Mouse (Mus musculus): ENCODE measurements around the gene Derl3. TPM values are rescaled to one million over a fixed set of nuclear protein-coding genes. Genes with fewer than 3 reads are reported as not detected.

Derl3 gene
- total and polyA plus RNA-seq, 2 experiments from 2014 or later, result 0.41 TPM; not detected in 1

DNA sequence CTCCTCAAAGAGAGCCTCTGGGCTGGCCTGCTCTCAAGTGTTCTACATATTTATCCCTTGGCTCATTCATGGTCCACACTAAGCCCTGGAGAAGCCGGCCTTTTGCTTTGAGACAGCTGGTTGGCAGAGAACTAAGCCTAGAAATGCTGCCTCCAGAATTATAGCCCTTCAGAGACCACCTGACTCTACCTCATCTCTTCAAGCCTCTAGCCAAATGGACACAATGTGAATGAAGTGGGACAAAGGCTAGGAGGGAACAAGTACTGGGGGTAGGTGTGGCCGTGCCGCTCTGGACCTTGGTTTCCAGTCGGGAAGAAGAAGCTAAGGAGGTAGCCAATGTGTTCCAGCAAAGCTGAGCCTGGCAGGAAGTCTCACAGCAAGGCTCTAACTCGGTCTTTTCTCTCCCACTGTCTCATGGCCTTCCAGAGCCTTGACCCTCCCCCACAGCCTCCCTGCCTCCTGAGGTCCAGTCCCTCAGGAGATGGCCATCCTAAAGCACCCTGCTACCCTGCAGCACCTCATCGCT lies 4.9 kb downstream of the Derl3 start:
- H3K4me2 ChIP-seq (ENCODE audit: low read depth, low read length), result no peak overlapping the region
- peak overlapping the region; percentile 81; the same call in 1 of the 2 replicates for H3K27ac ChIP-seq (ENCODE audit: low read depth)
- H3K4me1 ChIP-seq (ENCODE audit: control insufficient read depth, insufficient read depth), result peaks cover 22% of the 10 kb centered on the region
- H3K4me3 ChIP-seq (ENCODE audit: low read depth, low read length), result no peak overlapping the region
- DNase-seq (ENCODE audit: low spot score), result no peak
- H3K9me3 ChIP-seq (replicated peaks; ENCODE audit: control insufficient read depth, low read length), result no peaks in the 10 kb centered on the region
- WGBS, result 68% methylated on average over 6 of the region's 6 CpGs
- H3K9ac ChIP-seq (replicated peaks; ENCODE audit: low read depth, low read length), result no peak overlapping the region
- no peak for ATAC-seq (ENCODE audit: insufficient read depth, low read depth)
- no peaks in the 10 kb centered on the region for H3K27me3 ChIP-seq (ENCODE audit: control insufficient read depth, insufficient read depth, low read length)
- no peak for TF ChIP-seq CTCF (IDR thresholded peaks at IDR 0.05; ENCODE audit: low read depth)
- no peak for TF ChIP-seq EP300 (IDR thresholded peaks at IDR 0.05; ENCODE audit: low read depth)
- H3K36me3 ChIP-seq (replicated peaks; ENCODE audit: control insufficient read depth, insufficient read depth, low read length), result peaks cover 45% of the 10 kb centered on the region

- peak; percentile 63 for DNase-seq (ENCODE audit: low spot score)
- Histone ChIP-seq H3K9me3 (replicated peaks; ENCODE audit: control insufficient read depth, low read length) (no peaks in the 10 kb centered on the region), H3K36me3 (replicated peaks; ENCODE audit: control insufficient read depth, insufficient read depth, low read length) (peaks cover 53% of the 10 kb centered on the region), H3K27me3 (ENCODE audit: control insufficient read depth, insufficient read depth, low read length) (no peaks in the 10 kb centered on the region), H3K4me2 (ENCODE audit: low read depth, low read length) (no peak overlapping the region), H3K27ac (ENCODE audit: low read depth) (peak overlapping the region; percentile 81), H3K9ac (replicated peaks; ENCODE audit: low read depth, low read length) (0 out of 2 replicates have a peak overlapping the region, but pooled peaks have one; percentile 3), H3K4me1 (ENCODE audit: control insufficient read depth, insufficient read depth) (peaks cover 18% of the 10 kb centered on the region), H3K4me3 (ENCODE audit: low read depth, low read length) (no peak overlapping the region)
- peak; percentile 61 for ATAC-seq (ENCODE audit: insufficient read depth, low read depth)
- 16% methylated on average over 3 of the region's 3 CpGs for WGBS
- TF ChIP-seq EP300 (IDR thresholded peaks at IDR 0.05; ENCODE audit: low read depth) (no peak), CTCF (IDR thresholded peaks at IDR 0.05; ENCODE audit: low read depth) (no peak)
Measured at GRCm38 (mm10) chr10:75898846-75899245, 5.6 kb downstream of the Derl3 start.

GRCm38 (mm10) chr10:75904391-75904790 lies 11.2 kb downstream of the Derl3 start:
- no peak for DNase-seq (ENCODE audit: low spot score)

GRCm38 (mm10) chr10:75906882-75907281 lies 13.7 kb downstream of the Derl3 start:
- no peak for DNase-seq (ENCODE audit: low spot score)
- TF ChIP-seq EP300 (IDR thresholded peaks at IDR 0.05; ENCODE audit: low read depth) (no peak), CTCF (IDR thresholded peaks at IDR 0.05; ENCODE audit: low read depth) (no peak)
- H3K27ac ChIP-seq (ENCODE audit: low read depth), result no peak overlapping the region
- H3K9me3 ChIP-seq (replicated peaks; ENCODE audit: control insufficient read depth, low read length), result no peaks in the 10 kb centered on the region
- no peak overlapping the region for H3K4me3 ChIP-seq (ENCODE audit: low read depth, low read length)
- no peak overlapping the region for H3K4me2 ChIP-seq (ENCODE audit: low read depth, low read length)
- H3K9ac ChIP-seq (replicated peaks; ENCODE audit: low read depth, low read length), result no peak overlapping the region
- peaks cover 94% of the 10 kb centered on the region for H3K36me3 ChIP-seq (replicated peaks; ENCODE audit: control insufficient read depth, insufficient read depth, low read length)
- no peak for ATAC-seq (ENCODE audit: insufficient read depth, low read depth)
- no peaks in the 10 kb centered on the region for H3K27me3 ChIP-seq (ENCODE audit: control insufficient read depth, insufficient read depth, low read length)
- WGBS, result 93% methylated on average over 4 of the region's 4 CpGs
- no peaks in the 10 kb centered on the region for H3K4me1 ChIP-seq (ENCODE audit: control insufficient read depth, insufficient read depth)

More at GRCm38 (mm10) chr10:75904391-75904790, 11.2 kb downstream of the Derl3 start:
- ATAC-seq (ENCODE audit: insufficient read depth, low read depth), result no peak
- no peak overlapping the region for H3K4me3 ChIP-seq (ENCODE audit: low read depth, low read length)
- peaks cover 4% of the 10 kb centered on the region; the same call in 1 of the 2 replicates for H3K4me1 ChIP-seq (ENCODE audit: control insufficient read depth, insufficient read depth)
- no peak overlapping the region for H3K4me2 ChIP-seq (ENCODE audit: low read depth, low read length)
- H3K9ac ChIP-seq (replicated peaks; ENCODE audit: low read depth, low read length), result no peak overlapping the region
- H3K27me3 ChIP-seq (ENCODE audit: control insufficient read depth, insufficient read depth, low read length), result no peaks in the 10 kb centered on the region
- peaks cover 77% of the 10 kb centered on the region for H3K36me3 ChIP-seq (replicated peaks; ENCODE audit: control insufficient read depth, insufficient read depth, low read length)
- no peak overlapping the region for H3K27ac ChIP-seq (ENCODE audit: low read depth)
- H3K9me3 ChIP-seq (replicated peaks; ENCODE audit: control insufficient read depth, low read length), result no peaks in the 10 kb centered on the region
- WGBS, result 79% methylated on average over 5 of the region's 5 CpGs
- TF ChIP-seq EP300 (IDR thresholded peaks at IDR 0.05; ENCODE audit: low read depth), result no peak
- TF ChIP-seq CTCF (IDR thresholded peaks at IDR 0.05; ENCODE audit: low read depth), result no peak

- Histone ChIP-seq H3K4me3 (ENCODE audit: low read depth, low read length) (no peak overlapping the region), H3K27ac (ENCODE audit: low read depth) (no peak overlapping the region), H3K27me3 (ENCODE audit: control insufficient read depth, insufficient read depth, low read length) (no peaks in the 10 kb centered on the region), H3K9ac (replicated peaks; ENCODE audit: low read depth, low read length) (no peak overlapping the region), H3K9me3 (replicated peaks; ENCODE audit: control insufficient read depth, low read length) (no peaks in the 10 kb centered on the region), H3K4me1 (ENCODE audit: control insufficient read depth, insufficient read depth) (no peaks in the 10 kb centered on the region), H3K36me3 (replicated peaks; ENCODE audit: control insufficient read depth, insufficient read depth, low read length) (peaks cover 70% of the 10 kb centered on the region), H3K4me2 (ENCODE audit: low read depth, low read length) (no peak overlapping the region)
- ATAC-seq (ENCODE audit: insufficient read depth, low read depth) (no peak), DNase-seq (ENCODE audit: low spot score) (no peak)
- 68% methylated on average over 2 of the region's 2 CpGs for WGBS
- TF ChIP-seq CTCF (IDR thresholded peaks at IDR 0.05; ENCODE audit: low read depth), result no peak
- TF ChIP-seq EP300 (IDR thresholded peaks at IDR 0.05; ENCODE audit: low read depth), result no peak
Measured at GRCm38 (mm10) chr10:75910698-75911097, 17.5 kb downstream of the Derl3 start.
